Mouse (Mus musculus): ENCODE measurements at regions not wholly inside any gene's neighbourhood (a gene's known extent, or its start where the extent isn't known, plus 50 kb on each side); places are given as distances from the start of the nearest gene placed in this dataset.

GRCm38 (mm10) chr11:111460046-111460445, 394.1 kb downstream of the Kcnj2 start:
- H3K4me2 ChIP-seq (ENCODE audit: low read depth): no peak overlapping the region
- H3K9ac ChIP-seq (replicated peaks): no peak overlapping the region
- H3K27ac ChIP-seq: no peak overlapping the region
- H3K9me3 ChIP-seq (ENCODE audit: control insufficient read depth, low read length): no peaks in the 10 kb centered on the region
- no peak for DNase-seq (ENCODE audit: low read depth in 3 of 3, low spot score in 3 of 3)
- H3K4me3 ChIP-seq (ENCODE audit: insufficient read depth in 1 of 2, low read depth in 2 of 2, low read length in 2 of 2): no peak overlapping the region
- WGBS (ENCODE audit: insufficient replicate concordance): 70% methylated on average over 10 of the region's 10 CpGs
- H3K36me3 ChIP-seq (replicated peaks; ENCODE audit: control insufficient read depth, insufficient read depth, low read depth): no peaks in the 10 kb centered on the region
- no peaks in the 10 kb centered on the region for H3K4me1 ChIP-seq (replicated peaks; ENCODE audit: control insufficient read depth in 2 of 2, insufficient read depth in 2 of 2, low read length in 1 of 2)
- no peak for ATAC-seq (ENCODE audit: insufficient read depth)
- H3K27me3 ChIP-seq (ENCODE audit: control insufficient read depth, insufficient read depth, low read length): no peaks in the 10 kb centered on the region
- no peak for TF ChIP-seq EP300 (IDR thresholded peaks at IDR 0.05; ENCODE audit: low read depth)
- no peak for TF ChIP-seq CTCF (IDR thresholded peaks at IDR 0.05; ENCODE audit: low read depth)

- H3K36me3 ChIP-seq (replicated peaks; ENCODE audit: control insufficient read depth, insufficient read depth, low read depth): no peaks in the 10 kb centered on the region
- H3K4me2 ChIP-seq (ENCODE audit: low read depth): no peak overlapping the region
- H3K9ac ChIP-seq (replicated peaks): no peak overlapping the region
- TF ChIP-seq EP300 (IDR thresholded peaks at IDR 0.05; ENCODE audit: low read depth): no peak
- no peak for TF ChIP-seq CTCF (IDR thresholded peaks at IDR 0.05; ENCODE audit: low read depth)
- no peaks in the 10 kb centered on the region for H3K27me3 ChIP-seq (ENCODE audit: control insufficient read depth, insufficient read depth, low read length)
- ATAC-seq (ENCODE audit: insufficient read depth): no peak
- no peak overlapping the region for H3K27ac ChIP-seq
- DNase-seq (ENCODE audit: low read depth in 3 of 3, low spot score in 3 of 3): no peak
- 51% methylated on average over 6 of the region's 6 CpGs for WGBS (ENCODE audit: insufficient replicate concordance)
- H3K4me1 ChIP-seq (replicated peaks; ENCODE audit: control insufficient read depth in 2 of 2, insufficient read depth in 2 of 2, low read length in 1 of 2): no peaks in the 10 kb centered on the region
- H3K9me3 ChIP-seq (ENCODE audit: control insufficient read depth, low read length): no peaks in the 10 kb centered on the region
- H3K4me3 ChIP-seq (ENCODE audit: insufficient read depth in 1 of 2, low read depth in 2 of 2, low read length in 2 of 2): no peak overlapping the region
These were observed 419.0 kb downstream of the Kcnj2 start for GRCm38 (mm10) chr11:111484981-111485380.

- H3K4me2 ChIP-seq (ENCODE audit: low read depth): no peak overlapping the region
- no peak overlapping the region for H3K9ac ChIP-seq (replicated peaks)
- H3K27ac ChIP-seq: no peak overlapping the region
- ATAC-seq (ENCODE audit: insufficient read depth) (no peak), DNase-seq (ENCODE audit: low read depth in 3 of 3, low spot score in 3 of 3) (no peak)
- WGBS (ENCODE audit: insufficient replicate concordance): 38% methylated on average over 4 of the region's 4 CpGs
- H3K27me3 ChIP-seq (ENCODE audit: control insufficient read depth, insufficient read depth, low read length): no peaks in the 10 kb centered on the region
- H3K4me3 ChIP-seq (ENCODE audit: insufficient read depth in 1 of 2, low read depth in 2 of 2, low read length in 2 of 2): no peak overlapping the region
- no peaks in the 10 kb centered on the region for H3K9me3 ChIP-seq (ENCODE audit: control insufficient read depth, low read length)
- H3K36me3 ChIP-seq (replicated peaks; ENCODE audit: control insufficient read depth, insufficient read depth, low read depth): no peaks in the 10 kb centered on the region
- no peak for TF ChIP-seq CTCF (IDR thresholded peaks at IDR 0.05; ENCODE audit: low read depth)
- TF ChIP-seq EP300 (IDR thresholded peaks at IDR 0.05; ENCODE audit: low read depth): no peak
- no peaks in the 10 kb centered on the region for H3K4me1 ChIP-seq (replicated peaks; ENCODE audit: control insufficient read depth in 2 of 2, insufficient read depth in 2 of 2, low read length in 1 of 2)
These were observed 446.5 kb downstream of the Kcnj2 start for GRCm38 (mm10) chr11:111512471-111512870.

- 64% methylated on average over 8 of the region's 8 CpGs for WGBS (ENCODE audit: insufficient replicate concordance)
- Histone ChIP-seq H3K9me3 (ENCODE audit: control insufficient read depth, low read length) (no peaks in the 10 kb centered on the region), H3K4me1 (replicated peaks; ENCODE audit: control insufficient read depth in 2 of 2, insufficient read depth in 2 of 2, low read length in 1 of 2) (no peaks in the 10 kb centered on the region), H3K36me3 (replicated peaks; ENCODE audit: control insufficient read depth, insufficient read depth, low read depth) (no peaks in the 10 kb centered on the region), H3K27me3 (ENCODE audit: control insufficient read depth, insufficient read depth, low read length) (no peaks in the 10 kb centered on the region), H3K9ac (replicated peaks) (no peak overlapping the region), H3K27ac (no peak overlapping the region), H3K4me2 (ENCODE audit: low read depth) (no peak overlapping the region), H3K4me3 (ENCODE audit: insufficient read depth in 1 of 2, low read depth in 2 of 2, low read length in 2 of 2) (no peak overlapping the region)
- ATAC-seq (ENCODE audit: insufficient read depth): no peak
- DNase-seq (ENCODE audit: low read depth in 3 of 3, low spot score in 3 of 3): no peak
- TF ChIP-seq CTCF (IDR thresholded peaks at IDR 0.05; ENCODE audit: low read depth): no peak
- TF ChIP-seq EP300 (IDR thresholded peaks at IDR 0.05; ENCODE audit: low read depth): no peak
These were observed 456.8 kb downstream of the Kcnj2 start for GRCm38 (mm10) chr11:111522716-111523115.

GRCm38 (mm10) chr11:111523465-111523864, 457.5 kb downstream of the Kcnj2 start:
- WGBS (ENCODE audit: insufficient replicate concordance): 43% methylated on average over 8 of the region's 8 CpGs

More at GRCm38 (mm10) chr11:111523465-111523864, 457.5 kb downstream of the Kcnj2 start:
- peak in 1 of 3 experiments; percentile 19 for DNase-seq (ENCODE audit: low read depth in 3 of 3, low spot score in 3 of 3)
- H3K9ac ChIP-seq (replicated peaks): no peak overlapping the region
- no peaks in the 10 kb centered on the region for H3K4me1 ChIP-seq (replicated peaks; ENCODE audit: control insufficient read depth in 2 of 2, insufficient read depth in 2 of 2, low read length in 1 of 2)
- H3K9me3 ChIP-seq (ENCODE audit: control insufficient read depth, low read length): no peaks in the 10 kb centered on the region
- H3K4me3 ChIP-seq (ENCODE audit: insufficient read depth in 1 of 2, low read depth in 2 of 2, low read length in 2 of 2): no peak overlapping the region
- ATAC-seq (ENCODE audit: insufficient read depth): no peak
- no peaks in the 10 kb centered on the region for H3K27me3 ChIP-seq (ENCODE audit: control insufficient read depth, insufficient read depth, low read length)
- no peak overlapping the region for H3K4me2 ChIP-seq (ENCODE audit: low read depth)
- H3K36me3 ChIP-seq (replicated peaks; ENCODE audit: control insufficient read depth, insufficient read depth, low read depth): no peaks in the 10 kb centered on the region
- no peak for TF ChIP-seq EP300 (IDR thresholded peaks at IDR 0.05; ENCODE audit: low read depth)
- peak; percentile 74 for TF ChIP-seq CTCF (IDR thresholded peaks at IDR 0.05; ENCODE audit: low read depth)
- no peak overlapping the region for H3K27ac ChIP-seq

Measured in liver, embryonic 14.5 days (tissue).